Mouse (Mus musculus) cerebellum, postnatal 36 days (tissue): Measurements from ENCODE around the gene H2afy.
"Not testable (repeated sequence)": the region's sequence is repeated elsewhere in the genome, so short reads cannot be mapped to it uniquely, and the experiment has no call there.

ENCODE experiments used
- DNase-seq, 2 experiments: peaks; one replicate each; pipeline ENCODE4 v3.0.0; 2021 to 2022; ENCODE audit warnings: mixed read lengths in 2 of 2

Gene H2afy

DNA sequence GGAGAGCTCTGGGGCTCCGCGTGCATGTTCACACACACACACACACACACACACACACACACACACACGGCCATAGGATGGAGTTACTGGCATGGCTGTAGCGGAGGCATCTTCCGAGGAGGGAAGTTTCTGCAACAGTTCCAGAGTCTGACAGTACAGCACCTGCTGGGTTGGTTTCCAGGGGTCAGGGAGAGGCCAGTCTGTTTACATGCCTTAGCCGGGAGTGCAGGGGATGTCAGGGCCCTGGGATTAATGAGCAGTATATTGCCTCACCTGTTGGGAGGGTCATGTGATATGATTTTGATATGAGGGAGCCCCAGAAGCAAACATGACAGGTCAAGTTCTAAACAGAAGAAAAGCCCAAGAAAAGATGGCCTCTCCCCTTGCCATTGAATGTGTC is 66.5 kb downstream of the H2afy start:
- DNase-seq = no peak

DNA sequence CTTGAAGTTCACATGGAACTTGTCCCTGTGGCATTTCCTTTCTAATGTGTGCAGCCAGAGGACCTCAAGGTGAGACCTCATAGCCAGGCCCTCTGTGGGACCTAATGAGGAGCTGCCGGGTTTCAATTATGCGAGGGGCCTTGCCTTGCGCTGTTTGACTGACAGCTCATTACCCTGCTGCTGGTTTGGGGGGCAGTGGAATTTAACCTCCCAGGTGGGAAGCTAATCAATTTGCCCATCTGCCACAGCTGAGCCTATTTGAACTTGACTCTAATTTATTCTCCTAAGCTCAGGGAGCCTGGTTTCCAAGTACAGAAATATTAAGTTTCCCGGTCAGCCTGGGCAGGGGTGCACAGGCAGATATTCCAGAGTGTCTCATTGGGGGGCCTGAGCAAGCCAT is 67.6 kb downstream of the H2afy start:
- DNase-seq = no peak

DNA sequence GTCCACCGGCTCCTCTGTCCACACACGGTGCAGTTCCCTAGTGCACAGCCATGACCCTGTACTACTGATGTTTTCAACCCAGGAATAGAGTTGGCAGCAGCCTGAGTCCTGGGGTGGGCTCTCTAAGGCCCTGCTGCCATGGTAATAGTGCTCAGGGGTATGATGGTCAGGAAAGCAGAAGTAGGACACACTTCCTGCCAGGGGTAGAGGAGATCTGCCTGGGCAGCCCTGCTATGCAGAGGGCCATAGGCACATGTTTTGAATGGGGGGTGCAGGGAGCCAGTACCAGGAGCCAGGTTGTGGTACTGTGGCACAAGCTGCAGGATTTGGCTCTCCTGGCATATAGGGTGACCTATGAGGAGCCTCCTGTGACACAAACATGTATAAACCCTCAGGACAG is 69.3 kb downstream of the H2afy start:
- no peak for DNase-seq

DNA sequence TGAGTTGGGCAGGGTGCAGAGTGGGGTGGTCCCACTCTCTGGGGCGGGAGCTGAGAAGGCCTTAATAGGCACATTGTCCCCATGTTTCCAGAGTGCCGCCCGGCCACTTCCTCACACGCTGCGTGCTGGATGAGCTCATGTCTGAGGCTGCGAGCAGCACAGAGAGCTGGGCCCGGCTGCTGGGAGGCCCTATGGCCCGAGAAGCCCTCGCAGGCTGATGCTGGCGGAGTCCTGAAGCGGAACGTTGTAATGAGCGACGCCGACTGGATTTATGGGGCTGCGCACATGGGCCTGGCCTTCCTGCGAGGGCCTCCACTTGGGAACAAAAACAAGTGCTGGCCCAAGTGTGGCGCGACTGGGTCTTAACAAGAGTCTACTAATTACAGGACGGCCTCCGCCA is 70.0 kb downstream of the H2afy start:
- DNase-seq = no peak

DNA sequence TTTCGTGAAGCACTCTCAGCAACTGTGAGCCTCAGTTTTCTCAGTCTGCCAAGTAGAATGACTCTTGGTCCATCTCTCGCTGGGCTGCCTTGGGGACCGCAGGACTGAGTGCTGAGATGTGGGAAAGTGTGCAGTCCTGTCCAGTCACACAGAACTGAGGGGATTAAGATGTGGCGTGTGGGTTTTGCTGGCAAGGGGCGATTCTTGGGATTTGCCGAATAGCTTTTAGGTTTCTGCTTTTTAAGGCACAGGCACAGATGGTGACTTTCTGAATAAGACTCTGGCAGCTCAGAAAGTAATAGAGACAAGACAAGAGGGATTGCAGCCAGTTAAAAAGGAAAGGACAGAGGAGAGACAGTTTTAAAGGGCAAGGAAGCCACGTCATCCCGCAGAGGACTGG is 78.4 kb downstream of the H2afy start:
- no peak for DNase-seq

DNA sequence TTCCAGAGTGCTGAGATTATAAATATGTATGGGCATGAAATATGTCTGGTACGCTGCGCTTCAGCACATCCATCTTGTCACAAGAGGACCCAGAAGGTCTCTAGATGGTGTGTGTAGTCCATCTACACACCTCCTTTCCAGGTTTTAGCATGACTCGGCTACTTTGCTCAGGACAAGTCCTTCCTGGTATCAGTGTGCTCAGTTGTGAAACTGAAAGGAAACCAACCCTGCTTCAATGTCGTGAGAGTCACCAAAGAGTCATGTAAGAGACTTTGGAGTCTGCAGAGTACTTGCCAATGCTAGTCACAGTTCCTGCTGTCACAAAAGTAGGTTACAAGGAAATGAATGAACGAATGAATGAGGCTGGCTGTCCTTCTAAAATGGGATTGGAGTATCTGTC is 80.4 kb downstream of the H2afy start:
- no peak for DNase-seq

DNA sequence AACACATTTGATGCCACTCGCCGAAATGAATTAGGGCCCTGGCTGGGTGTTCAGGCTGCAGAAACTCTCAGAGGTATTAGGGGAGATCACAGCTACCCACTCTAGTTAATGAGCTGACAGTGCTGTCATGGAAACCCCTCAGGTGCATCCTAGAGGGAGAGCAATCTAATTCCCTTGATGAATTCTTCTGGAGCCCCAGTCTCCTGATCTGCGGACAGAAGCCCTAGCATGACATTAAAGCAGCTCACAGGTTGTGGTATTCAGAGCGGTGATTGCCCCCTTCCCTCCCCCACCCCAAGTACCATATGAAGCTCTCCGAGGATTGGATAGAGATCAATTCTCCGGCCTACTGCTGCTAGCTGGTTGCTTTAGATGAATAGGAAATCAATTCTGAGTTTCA is 82.1 kb downstream of the H2afy start:
- DNase-seq = no peak

DNA sequence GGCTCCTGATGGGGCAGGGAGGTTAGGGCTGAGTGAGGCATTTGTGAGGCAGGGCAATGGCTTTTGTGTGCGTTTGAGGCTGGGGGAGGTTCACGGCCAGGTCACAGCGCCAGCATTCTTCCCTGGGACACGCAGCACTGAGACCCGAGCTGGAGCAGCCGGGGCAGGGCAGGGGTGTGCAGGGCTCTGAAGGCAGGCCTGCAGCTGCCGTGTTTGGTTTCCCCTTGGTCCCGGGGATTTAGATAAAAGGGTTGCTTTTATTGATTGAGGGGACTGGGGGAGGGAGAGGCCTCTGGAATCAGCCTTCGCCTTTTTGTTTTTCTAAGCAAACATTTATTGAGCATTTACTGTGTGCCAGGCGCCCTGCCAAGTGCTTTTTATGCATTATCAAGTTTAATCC is 83.4 kb downstream of the H2afy start:
- no peak for DNase-seq

DNA sequence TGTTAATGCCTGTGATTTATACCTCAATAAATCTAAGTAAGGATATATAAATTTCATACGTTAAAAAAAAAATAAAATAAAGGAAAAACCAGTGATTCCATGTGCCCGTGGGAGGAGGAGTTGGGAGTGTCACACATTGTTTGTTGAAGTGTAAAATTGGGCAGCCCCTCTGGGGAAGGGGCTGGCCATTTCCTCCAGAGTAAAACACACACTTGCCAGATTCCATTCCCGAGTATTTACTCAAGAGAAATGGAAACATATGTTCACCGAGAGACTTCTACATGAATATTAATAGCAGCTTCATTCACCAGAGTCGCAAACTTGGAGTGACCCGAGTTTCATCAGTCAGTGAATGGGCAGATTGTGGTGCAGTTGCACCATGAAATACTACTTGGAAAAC is 85.9 kb downstream of the H2afy start:
- DNase-seq = no peak

DNA sequence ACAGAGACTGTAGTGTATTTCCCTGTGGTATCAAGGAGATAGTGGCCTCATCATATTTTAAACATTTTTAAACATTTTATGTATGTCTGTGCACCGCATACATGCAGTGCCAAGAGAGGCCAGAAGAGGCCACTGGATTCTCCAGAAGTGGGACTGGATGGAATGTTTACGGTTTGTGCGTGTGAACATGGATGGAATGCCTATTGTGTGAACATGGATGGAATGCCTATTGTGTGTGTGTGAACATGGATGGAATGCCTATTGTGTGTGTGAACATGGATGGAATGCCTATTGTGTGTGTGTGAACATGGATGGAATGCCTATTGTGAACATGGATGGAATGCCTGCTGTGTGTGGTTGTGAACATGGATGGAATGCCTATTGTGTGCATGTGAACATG is 93.9 kb downstream of the H2afy start:
- DNase-seq = no peak

DNA sequence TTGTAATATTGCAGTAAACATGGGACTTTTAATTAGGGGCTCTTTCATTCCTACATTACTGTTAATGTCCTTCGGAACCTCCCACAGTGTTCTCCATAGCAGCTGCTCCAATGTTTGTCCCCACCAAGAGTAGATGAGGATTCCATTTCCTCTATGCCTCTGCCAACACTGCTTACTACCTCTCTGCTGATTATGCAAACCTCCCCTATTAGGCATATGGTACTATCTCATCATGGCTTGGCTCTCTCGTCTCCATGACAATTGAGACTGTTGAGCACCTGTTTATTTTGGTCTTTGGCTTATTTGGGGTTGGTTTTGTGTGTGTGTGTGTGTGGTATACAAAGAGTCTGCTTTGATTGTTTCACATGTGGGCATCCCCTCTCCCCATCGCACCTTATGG is 95.5 kb downstream of the H2afy start:
- no peak for DNase-seq

DNA sequence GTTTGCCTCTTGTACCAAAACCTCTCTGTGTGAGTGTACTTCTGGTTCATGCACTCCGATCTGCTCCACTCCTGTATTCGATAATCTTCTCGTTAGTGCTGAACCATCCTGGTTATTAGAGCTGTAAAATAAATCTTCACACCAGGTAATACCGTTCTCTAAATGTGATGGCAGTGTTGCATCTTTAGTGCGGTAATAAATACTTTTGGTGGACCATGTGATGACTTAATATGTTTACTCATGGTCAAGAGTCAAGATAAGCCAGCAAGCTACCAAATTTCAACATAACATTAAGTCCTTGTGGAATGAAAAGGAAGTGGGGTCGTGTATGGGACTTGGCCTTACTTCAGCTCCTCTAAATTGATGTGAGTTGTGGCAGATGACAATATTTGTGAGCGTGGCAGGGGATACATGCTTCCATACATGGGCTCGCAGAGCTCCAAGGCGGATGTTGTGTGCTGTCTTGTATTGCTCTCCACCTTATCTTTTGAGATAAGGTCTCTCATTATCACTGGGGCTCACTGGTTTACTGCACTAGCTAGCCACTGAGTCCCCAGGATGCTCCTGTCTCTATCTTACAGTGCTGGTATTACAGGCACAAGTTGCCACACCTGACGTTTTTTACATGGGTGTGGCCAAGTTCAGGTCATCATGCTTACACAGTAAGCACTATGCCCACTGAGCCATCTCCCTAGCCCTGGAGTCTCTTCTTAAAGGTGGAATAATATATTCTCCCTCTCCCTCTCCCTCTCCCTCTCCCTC is 96.4 kb downstream of the H2afy start:
- no peak for DNase-seq

DNA sequence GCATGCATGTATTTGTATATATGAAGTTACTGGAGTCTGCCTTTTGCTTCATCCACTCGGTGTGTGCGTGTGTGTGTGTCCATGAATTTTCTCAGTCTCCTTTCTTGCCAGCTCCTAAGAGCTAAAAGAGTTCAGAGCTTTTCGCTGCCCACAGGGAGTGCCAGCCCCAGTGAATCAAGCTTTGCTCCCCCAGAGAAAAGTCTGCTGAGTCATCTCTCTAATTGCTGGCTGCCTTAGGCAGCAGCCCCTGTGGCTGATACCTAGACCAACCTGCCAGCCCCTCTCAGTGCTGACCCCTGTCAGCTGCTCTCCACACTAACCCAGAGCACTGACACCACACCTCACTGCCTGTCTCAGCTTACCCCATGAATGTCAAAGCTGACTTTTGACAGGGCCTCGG is 107.2 kb downstream of the H2afy start:
- no peak for DNase-seq

DNA sequence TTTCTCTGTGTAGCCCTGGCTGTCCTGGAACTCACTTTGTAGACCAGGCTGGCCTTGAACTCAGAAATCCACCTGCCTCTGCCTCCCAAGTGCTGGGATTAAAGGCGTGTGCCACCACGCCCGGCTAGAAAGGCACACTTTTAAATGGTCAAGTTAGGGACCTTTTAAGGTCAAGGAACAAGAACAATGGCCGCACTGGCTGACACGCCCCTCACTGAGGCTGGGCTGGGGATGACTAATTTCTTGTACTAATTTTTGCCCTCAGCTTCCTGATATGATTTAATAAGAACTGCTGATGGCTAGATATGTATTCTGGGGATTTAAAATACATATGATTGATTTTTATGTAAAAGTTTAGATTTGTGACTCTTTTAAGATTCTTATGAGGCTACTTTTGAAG is 108.2 kb downstream of the H2afy start:
- not testable (repeated sequence) for DNase-seq

DNA sequence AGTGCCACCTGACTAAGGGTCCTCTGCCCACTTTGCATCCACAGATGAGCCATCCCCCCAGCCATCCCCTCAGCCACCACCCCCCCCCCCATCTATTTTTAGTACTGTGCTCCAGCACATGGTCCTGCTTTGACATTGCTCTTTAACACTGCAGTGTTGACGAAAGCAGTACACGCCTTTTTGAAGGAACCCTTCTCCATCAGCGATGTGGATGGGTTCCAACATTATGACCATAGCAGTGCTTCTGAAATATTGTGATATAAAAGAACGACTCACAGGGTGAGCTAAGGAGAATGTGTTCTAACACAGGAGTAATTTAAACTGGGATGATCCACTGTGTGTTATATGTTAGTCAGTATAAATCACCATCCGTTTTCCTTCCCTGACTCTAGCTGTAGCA is 109.5 kb downstream of the H2afy start:
- DNase-seq = no peak

DNA sequence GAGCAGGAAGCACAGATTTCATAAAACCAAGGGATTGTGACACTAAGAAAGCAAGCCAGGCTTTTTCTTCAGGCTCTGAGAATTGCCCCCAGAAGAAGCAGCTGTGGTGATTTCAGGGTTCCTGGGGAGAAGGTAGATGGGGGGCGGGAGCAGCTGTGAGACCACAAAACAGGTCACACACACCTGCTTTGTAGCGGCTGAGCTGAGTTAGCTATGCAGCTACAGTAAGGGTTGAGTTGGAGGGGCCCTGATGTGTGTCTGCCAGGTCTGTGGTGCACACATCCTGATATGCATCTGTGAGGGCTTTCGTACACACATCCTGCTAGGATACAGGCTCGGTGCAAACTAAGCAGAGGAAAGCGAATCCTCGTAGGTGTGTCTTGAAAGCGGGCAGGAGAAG is 110.1 kb downstream of the H2afy start:
- no peak for DNase-seq

DNA sequence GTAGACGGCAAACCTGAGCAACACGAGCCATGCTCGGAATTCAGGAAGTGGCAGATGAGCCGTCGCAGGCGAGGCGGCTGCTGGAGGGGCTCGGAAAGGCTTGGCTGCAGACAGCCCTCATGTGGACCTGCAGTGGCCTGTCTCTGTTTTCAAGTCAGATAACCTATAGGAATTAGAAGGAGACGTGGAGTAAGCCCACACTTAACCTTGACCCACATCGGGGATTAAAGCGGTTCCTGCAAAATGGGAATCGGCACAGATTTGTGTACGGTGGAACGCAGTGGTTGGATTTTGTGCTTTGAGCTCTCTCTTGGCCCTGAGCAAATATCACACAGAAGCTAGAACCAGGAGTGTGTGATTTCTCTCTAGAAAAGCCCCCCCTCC is 111.1 kb downstream of the H2afy start:
- DNase-seq = no peak

DNA sequence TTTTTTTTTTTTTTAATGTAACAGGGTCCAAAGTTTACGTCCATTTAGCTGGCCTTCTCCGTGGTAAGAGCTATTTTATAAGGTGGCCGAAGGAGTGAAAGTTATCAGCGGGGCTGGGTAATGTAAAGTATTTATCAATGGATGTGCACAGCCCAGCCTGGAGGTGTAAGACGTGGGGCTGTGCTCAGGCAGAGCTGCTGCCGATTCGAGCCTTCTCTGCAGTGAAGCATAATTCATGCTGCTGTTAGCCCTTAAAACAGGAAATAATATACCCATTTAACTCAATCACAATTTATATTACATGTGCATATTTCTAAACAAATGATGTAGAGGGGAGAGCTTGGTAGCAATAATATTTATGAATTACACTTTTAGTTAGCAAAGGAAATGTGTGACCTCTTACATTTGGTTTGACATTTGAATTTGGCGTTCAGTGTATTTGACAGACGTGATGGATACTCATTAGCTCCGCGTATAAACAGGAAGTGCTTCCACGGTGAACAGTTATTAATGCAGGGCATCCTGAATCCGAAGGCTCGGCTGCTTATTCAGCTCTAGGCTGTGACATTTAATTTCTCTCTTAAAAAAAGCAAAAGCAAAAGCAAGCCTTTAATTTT is 111.6 kb downstream of the H2afy start:
- no peak for DNase-seq
